In genomic region chr9:96818128-96818821, GRCm38 (mm10) we compare ENCODE assay signal across 8 mouse cellular contexts.
DNase-seq lines count a peak whose midpoint lies in the region; ATAC-seq and TF ChIP-seq lines count a peak whose summit lies in the region.

No protein-coding gene starts in this region.

- no peak; the same call in none of the 2 replicates for TF ChIP-seq RAD21 in MEL (IDR thresholded peaks at IDR 0.05; ENCODE audit: low read depth, low read length)

- peak; percentile 42; the same call in 1 of the 2 replicates for ATAC-seq in heart, embryonic 12.5 days (ENCODE audit: insufficient number of reproducible peaks, low FRiP score)
- peak; percentile 77 for ATAC-seq in kidney, embryonic 14.5 days (ENCODE audit: low FRiP score, low TSS enrichment)
- peak; percentile 46 for ATAC-seq in lung, postnatal 0 days

- H3K4me2 ChIP-seq in heart, embryonic 12.5 days = no peak overlapping the region
- H3K4me2 ChIP-seq in kidney, embryonic 14.5 days (replicated peaks; ENCODE audit: low read depth, low read length) = no peak overlapping the region
- no peak overlapping the region for H3K4me2 ChIP-seq in lung, postnatal 0 days (replicated peaks; ENCODE audit: low read depth, low read length)

- H3K9me3 ChIP-seq in MEL (replicated peaks; ENCODE audit: insufficient read depth, low read length) = no peaks in the 10 kb centered on the region
- H3K9me3 ChIP-seq in heart, embryonic 12.5 days (replicated peaks) = peaks cover 3% of the 10 kb centered on the region; the same call in 1 of the 2 replicates
- H3K9me3 ChIP-seq in kidney, embryonic 14.5 days (ENCODE audit: control insufficient read depth, low read length) = no peaks in the 10 kb centered on the region
- no peaks in the 10 kb centered on the region for H3K9me3 ChIP-seq in lung, postnatal 0 days (ENCODE audit: low read length)

- TF ChIP-seq CTCF in MEL (IDR thresholded peaks at IDR 0.05 in 2 of 3, conservative IDR thresholded peaks at IDR 0.05 in 1 of 3; ENCODE audit: control insufficient read depth in 1 of 3, insufficient read depth in 1 of 3, low read depth in 2 of 3, low read length in 3 of 3, poor library complexity in 1 of 3, severe bottlenecking in 1 of 3) = peak; percentile 37 to 99 (median 65); a peak in 5 of 6 replicates
- peak; percentile 85 for TF ChIP-seq CTCF in lung, postnatal 0 days (IDR thresholded peaks at IDR 0.05)

- no peak for TF ChIP-seq EP300 in MEL (IDR thresholded peaks at IDR 0.05; ENCODE audit: low read depth in 1 of 2, low read length in 2 of 2)
- no peak for TF ChIP-seq EP300 in lung, postnatal 0 days (IDR thresholded peaks at IDR 0.05)

- no peaks in the 10 kb centered on the region for H3K4me1 ChIP-seq in MEL (ENCODE audit: control insufficient read depth in 1 of 2, insufficient read depth in 2 of 2, low read length in 2 of 2)
- H3K4me1 ChIP-seq in heart, embryonic 12.5 days (replicated peaks) = no peaks in the 10 kb centered on the region
- no peaks in the 10 kb centered on the region for H3K4me1 ChIP-seq in kidney, embryonic 14.5 days (ENCODE audit: control insufficient read depth, insufficient read depth, low read length)
- no peaks in the 10 kb centered on the region for H3K4me1 ChIP-seq in lung, postnatal 0 days (ENCODE audit: insufficient read depth, low read depth, low read length)

- no peak overlapping the region for H3K27ac ChIP-seq in MEL (ENCODE audit: control insufficient read depth, low read depth, low read length)
- no peak overlapping the region for H3K27ac ChIP-seq in heart, embryonic 12.5 days (ENCODE audit: poor library complexity, severe bottlenecking)
- H3K27ac ChIP-seq in kidney, embryonic 14.5 days (ENCODE audit: low read depth, low read length) = no peak overlapping the region
- H3K27ac ChIP-seq in lung, postnatal 0 days (ENCODE audit: low read length) = no peak overlapping the region

- H3K27me3 ChIP-seq in MEL (ENCODE audit: control insufficient read depth in 1 of 2, insufficient read depth in 2 of 2, low read length in 2 of 2) = no peaks in the 10 kb centered on the region
- H3K27me3 ChIP-seq in heart, embryonic 12.5 days (replicated peaks) = no peaks in the 10 kb centered on the region
- no peaks in the 10 kb centered on the region for H3K27me3 ChIP-seq in kidney, embryonic 14.5 days (ENCODE audit: control insufficient read depth, insufficient read depth, low read length)
- no peaks in the 10 kb centered on the region for H3K27me3 ChIP-seq in lung, postnatal 0 days (replicated peaks; ENCODE audit: insufficient read depth, low read length)

- no peaks in the 10 kb centered on the region for H3K79me2 ChIP-seq in MEL (ENCODE audit: control insufficient read depth, insufficient read depth, low read length, poor library complexity)

- H3K9ac ChIP-seq in MEL (ENCODE audit: control insufficient read depth, low read depth, low read length, poor library complexity, severe bottlenecking) = peak overlapping the region; percentile 53
- no peak overlapping the region for H3K9ac ChIP-seq in heart, embryonic 12.5 days
- no peak overlapping the region for H3K9ac ChIP-seq in kidney, embryonic 14.5 days (ENCODE audit: low read depth, low read length)
- no peak overlapping the region for H3K9ac ChIP-seq in lung, postnatal 0 days (replicated peaks; ENCODE audit: low read depth)

- peak; percentile 84 for DNase-seq in CD4-positive, CD25-positive, alpha-beta regulatory T cell, adult 2 months (ENCODE audit: low read depth, low spot score)
- DNase-seq in MEL (ENCODE audit: low read depth, low spot score) = peak; percentile 90
- DNase-seq in cerebellum, postnatal 25 days = peak; percentile 53 to 68
- peak; percentile 90 for DNase-seq in lung, postnatal 0 days (ENCODE audit: low spot score)
- DNase-seq in retina, embryonic 14.5 days (ENCODE audit: low spot score) = peak; percentile 95
- no peak for DNase-seq in urinary bladder, adult 18-20 months (ENCODE audit: low spot score in 2 of 2)

- H3K4me3 ChIP-seq in MEL (ENCODE audit: control insufficient read depth in 1 of 2, insufficient read depth in 1 of 2, low read depth in 2 of 2, low read length in 2 of 2) = no peak overlapping the region
- H3K4me3 ChIP-seq in heart, embryonic 12.5 days = no peak overlapping the region
- H3K4me3 ChIP-seq in kidney, embryonic 14.5 days (ENCODE audit: low read length) = no peak overlapping the region
- no peak overlapping the region for H3K4me3 ChIP-seq in lung, postnatal 0 days (ENCODE audit: low read depth, low read length)

- no peak for TF ChIP-seq POLR2A in MEL (IDR thresholded peaks at IDR 0.05; ENCODE audit: control insufficient read depth in 1 of 2, insufficient read depth in 1 of 2, low read depth in 1 of 2, low read length in 2 of 2, poor library complexity in 1 of 2)

- peaks cover 0 to 3% of the 10 kb centered on the region in 2 experiments; a peak in 1 of 4 replicates for H3K36me3 ChIP-seq in MEL (ENCODE audit: control insufficient read depth in 1 of 2, insufficient read depth in 2 of 2, low read length in 2 of 2)
- H3K36me3 ChIP-seq in heart, embryonic 12.5 days = no peaks in the 10 kb centered on the region
- no peaks in the 10 kb centered on the region for H3K36me3 ChIP-seq in kidney, embryonic 14.5 days (ENCODE audit: control insufficient read depth, insufficient read depth, low read length)
- H3K36me3 ChIP-seq in lung, postnatal 0 days (ENCODE audit: insufficient read depth, low read length) = no peaks in the 10 kb centered on the region

- WGBS in heart, embryonic 12.5 days = 37% methylated on average over 7 of the region's 7 CpGs
- WGBS in kidney, embryonic 14.5 days = 33% methylated on average over 7 of the region's 7 CpGs
- 35% methylated on average over 7 of the region's 7 CpGs for WGBS in lung, postnatal 0 days

TF ChIP-seq in MEL, 35 proteins besides CTCF, POLR2A, EP300 and RAD21:
- no peak; the same call in 1 of the 2 replicates for TF ChIP-seq HCFC1 (IDR thresholded peaks at IDR 0.05; ENCODE audit: low read depth, low read length)
- TF ChIP-seq MAFK (IDR thresholded peaks at IDR 0.05; ENCODE audit: borderline replicate concordance, low read depth, low read length) = 0 out of 2 replicates have a peak, but pooled peaks have one; percentile 23
- TF ChIP-seq USF1 (IDR thresholded peaks at IDR 0.05; ENCODE audit: low read depth, low read length) = no peak
- no peak for TF ChIP-seq NRF1 (IDR thresholded peaks at IDR 0.05; ENCODE audit: insufficient read depth, low read depth, low read length, poor library complexity, severe bottlenecking)
- TF ChIP-seq ELF1 (IDR thresholded peaks at IDR 0.05; ENCODE audit: low read depth, low read length) = no peak; the same call in 1 of the 2 replicates
- no peak for TF ChIP-seq MEF2A (IDR thresholded peaks at IDR 0.05; ENCODE audit: extremely low read depth, insufficient replicate concordance, low read depth, low read length, poor library complexity, severe bottlenecking)
- no peak for TF ChIP-seq MYB (IDR thresholded peaks at IDR 0.05; ENCODE audit: low read depth, low read length)
- TF ChIP-seq CHD2 (IDR thresholded peaks at IDR 0.05; ENCODE audit: low read length) = no peak
- no peak for TF ChIP-seq POLR2AphosphoS2 (IDR thresholded peaks at IDR 0.05; ENCODE audit: low read length)
- 0 out of 2 replicates have a peak, but pooled peaks have one; percentile 49 for TF ChIP-seq MXI1 (IDR thresholded peaks at IDR 0.05; ENCODE audit: low read depth, low read length)
- TF ChIP-seq USF2 (IDR thresholded peaks at IDR 0.05; ENCODE audit: borderline replicate concordance in 1 of 2, insufficient read depth in 1 of 2, low read depth in 1 of 2, low read length in 2 of 2) = no peak
- no peak for TF ChIP-seq ETS1 (IDR thresholded peaks at IDR 0.05; ENCODE audit: low read depth, low read length)
- TF ChIP-seq BHLHE40 (IDR thresholded peaks at IDR 0.05; ENCODE audit: borderline replicate concordance, low read depth, low read length) = 0 out of 2 replicates have a peak, but pooled peaks have one; percentile 41
- TF ChIP-seq TAL1 (IDR thresholded peaks at IDR 0.05; ENCODE audit: low read length) = no peak
- TF ChIP-seq ZC3H11A (IDR thresholded peaks at IDR 0.05; ENCODE audit: low read depth, low read length) = peak; percentile 98
- TF ChIP-seq POLR2AphosphoS5 (IDR thresholded peaks at IDR 0.05; ENCODE audit: borderline replicate concordance, low read depth, low read length) = no peak
- TF ChIP-seq GABPA (IDR thresholded peaks at IDR 0.05; ENCODE audit: low read depth, low read length) = no peak
- no peak for TF ChIP-seq CHD1 (IDR thresholded peaks at IDR 0.05; ENCODE audit: low read depth, low read length)
- no peak for TF ChIP-seq UBTF (IDR thresholded peaks at IDR 0.05; ENCODE audit: borderline replicate concordance, insufficient read depth, low read depth, low read length)
- TF ChIP-seq ZNF384 (IDR thresholded peaks at IDR 0.05; ENCODE audit: low read depth, low read length) = peak; percentile 71; the same call in 1 of the 2 replicates
- no peak for TF ChIP-seq E2F4 (IDR thresholded peaks at IDR 0.05; ENCODE audit: borderline replicate concordance, low read depth, low read length)
- TF ChIP-seq NELFE (IDR thresholded peaks at IDR 0.05; ENCODE audit: low read depth, low read length) = no peak
- no peak for TF ChIP-seq GATA1 (IDR thresholded peaks at IDR 0.05; ENCODE audit: low read depth, low read length)
- TF ChIP-seq MYC (IDR thresholded peaks at IDR 0.05; ENCODE audit: low read depth, low read length) = peak; percentile 62; the same call in 1 of the 2 replicates
- TF ChIP-seq KAT2A (conservative IDR thresholded peaks at IDR 0.05; ENCODE audit: low read depth, low read length) = no peak
- 0 out of 2 replicates have a peak, but pooled peaks have one; percentile 15 for TF ChIP-seq RCOR1 (IDR thresholded peaks at IDR 0.05; ENCODE audit: low read depth, low read length)
- TF ChIP-seq JUND (IDR thresholded peaks at IDR 0.05; ENCODE audit: low read depth, low read length) = 0 out of 2 replicates have a peak, but pooled peaks have one; percentile 36
- TF ChIP-seq MAZ (IDR thresholded peaks at IDR 0.05; ENCODE audit: low read depth, low read length) = no peak
- no peak for TF ChIP-seq ZMIZ1 (IDR thresholded peaks at IDR 0.05; ENCODE audit: low read depth, low read length)
- 0 out of 2 replicates have a peak, but pooled peaks have one; percentile 30 for TF ChIP-seq MAX (IDR thresholded peaks at IDR 0.05; ENCODE audit: low read length)
- no peak for TF ChIP-seq ZKSCAN1 (IDR thresholded peaks at IDR 0.05; ENCODE audit: low read depth, low read length)
- TF ChIP-seq TBP (IDR thresholded peaks at IDR 0.05; ENCODE audit: low read depth, low read length) = no peak
- TF ChIP-seq SIN3A (IDR thresholded peaks at IDR 0.05; ENCODE audit: low read length) = peak; percentile 83
- TF ChIP-seq TCF12 (IDR thresholded peaks at IDR 0.05; ENCODE audit: low read depth, low read length) = no peak; the same call in 1 of the 2 replicates
- peak; percentile 97 for TF ChIP-seq SMC3 (IDR thresholded peaks at IDR 0.05; ENCODE audit: low read depth, low read length)

Comparison
In these comparisons a context has a peak if more than half of its experiments do, and no peak if none do; other contexts are left out.
1. DNase-seq: peak in CD4-positive, CD25-positive, alpha-beta regulatory T cell, adult 2 months (single experiment), MEL (single experiment), cerebellum, postnatal 25 days (2 of 2), lung, postnatal 0 days (single experiment) and retina, embryonic 14.5 days (single experiment); none in urinary bladder, adult 18-20 months (0 of 2).
2. Peak in every context shown above with its lines, with median percentiles within 50 percentile points of each other: ATAC-seq.